Mouse (Mus musculus) left cerebral cortex, adult 2 months (tissue): ENCODE results near the gene Cep350. TPM values are rescaled to one million over a fixed set of nuclear protein-coding genes. Genes with fewer than 3 reads are reported as not detected.
"Not testable (repeated sequence)": the region's sequence is repeated elsewhere in the genome, so short reads cannot be mapped to it uniquely, and the experiment has no call there.

ENCODE experiments used
- DNase-seq, 2 experiments: peaks; one replicate each; pipeline ENCODE4 v3.0.0; 2021 to 2022; ENCODE audit warnings: low spot score in 2 of 2, mixed read lengths in 1 of 2; ENCODE audit errors: extremely low spot score in 1 of 2
- H3K27ac ChIP-seq: fragments of 200-600 bp; 2 replicates; pipeline ENCODE4 v1.8.1; 2022
- H3K4me3 ChIP-seq: fragments of 200-600 bp; 2 replicates; pipeline ENCODE4 v1.8.1; 2022
- CTCF ChIP-seq: fragments of 200-600 bp; IDR thresholded peaks from 2 replicates; pipeline ENCODE4 v1.8.1; 2022; ENCODE audit warnings: antibody characterized with exemption, mild to moderate bottlenecking, moderate library complexity
- intact Hi-C: fragments of 180-260 bp; cut with DNase I; formaldehyde crosslinking; loops from one replicate; pipeline ENCODE4 v1.15.1; 2025
- total RNA-seq, 2 experiments: library from RNA; stranded (reverse); gene quantifications; 2 replicates each; pipeline ENCODE4 v1.2.3; 2021

The Cep350 gene
- total RNA-seq, 2 experiments from 2014 or later = 47.4 to 50.4 TPM

GRCm38 (mm10) chr1:155974931-155975330 is 1.9 kb upstream of the Cep350 start:
- intact Hi-C loops = no loop called here
- DNase-seq = no peak
- TF ChIP-seq CTCF = no peak
- H3K4me3 ChIP-seq = no peak overlapping the region
- H3K27ac ChIP-seq = no peak overlapping the region

- intact Hi-C loops = loop anchor here (1.0 kb wide), 1 partner anchor 62 kb away; the partner anchor contains the start of gene Tor1aip1
- Histone ChIP-seq H3K27ac (peak overlapping the region; percentile 98), H3K4me3 (peak overlapping the region; percentile 91)
- peak in 1 of 2 experiments; percentile 16 for DNase-seq
- TF ChIP-seq CTCF = peak; percentile 33
These were observed 794 bp upstream of the Cep350 start for GRCm38 (mm10) chr1:155973719-155974379.

DNA sequence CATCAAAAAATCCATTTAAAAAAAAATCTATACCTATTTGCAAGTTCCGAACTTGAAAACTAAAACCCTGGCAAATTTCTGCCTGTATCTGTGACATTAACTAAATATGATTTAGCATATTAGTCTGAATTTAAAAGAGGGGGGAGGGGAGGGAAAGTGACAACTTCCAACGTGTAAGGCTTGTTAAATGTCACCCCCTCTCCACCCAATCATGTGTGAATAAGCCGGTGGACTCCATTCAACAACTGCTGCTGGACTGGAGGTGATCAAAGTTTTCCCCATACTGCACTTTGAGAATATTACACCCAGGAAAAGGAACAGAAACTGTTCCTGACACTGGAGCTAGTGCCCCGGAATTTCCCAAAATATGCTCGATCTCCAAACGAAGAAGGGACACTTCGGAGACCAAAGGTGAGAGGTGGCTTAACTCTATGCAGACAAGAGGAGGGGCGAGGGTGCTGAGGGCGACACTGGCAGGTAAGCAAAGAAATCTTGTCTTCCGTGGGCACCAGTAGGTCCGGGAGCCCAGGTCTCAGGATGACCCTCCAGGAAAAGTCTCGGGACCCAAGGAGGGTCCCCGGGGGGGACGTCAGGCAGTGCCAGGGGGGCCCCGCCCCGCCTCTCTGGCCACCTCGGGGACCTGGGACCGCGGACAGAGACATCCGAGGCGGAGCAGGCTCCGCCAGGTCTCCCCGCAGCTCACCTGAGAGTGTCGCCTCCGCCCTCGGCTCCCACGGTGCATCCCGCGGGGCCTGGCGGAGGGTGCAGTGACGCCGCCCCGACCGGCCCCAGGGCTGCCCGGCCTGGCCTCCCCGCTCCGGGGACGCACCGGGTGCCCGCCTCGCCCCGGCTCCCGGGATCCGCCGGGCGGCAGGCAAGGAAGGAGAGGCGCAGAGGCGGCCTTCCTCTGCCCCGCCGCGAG is 648 bp downstream of the Cep350 start:
- H3K4me3 ChIP-seq = peak overlapping the region; percentile 91
- intact Hi-C loops = loop anchor here (1.0 kb wide), 1 partner anchor 64 kb away; the partner anchor contains the start of gene Tor1aip1
- peak overlapping the region; percentile 95 for H3K27ac ChIP-seq
- no peak for DNase-seq
- no peak for TF ChIP-seq CTCF

- no peak overlapping the region for H3K4me3 ChIP-seq
- DNase-seq = no peak
- no peak overlapping the region for H3K27ac ChIP-seq
- TF ChIP-seq CTCF = no peak
- intact Hi-C loops = no loop called here
These were observed 23.9 kb downstream of the Cep350 start for GRCm38 (mm10) chr1:155949170-155949569.

- intact Hi-C loops = no loop called here
- TF ChIP-seq CTCF = no peak
- DNase-seq = no peak
- Histone ChIP-seq H3K4me3 (no peak overlapping the region), H3K27ac (no peak overlapping the region)
These were observed 28.7 kb downstream of the Cep350 start for GRCm38 (mm10) chr1:155944361-155944760.

DNA sequence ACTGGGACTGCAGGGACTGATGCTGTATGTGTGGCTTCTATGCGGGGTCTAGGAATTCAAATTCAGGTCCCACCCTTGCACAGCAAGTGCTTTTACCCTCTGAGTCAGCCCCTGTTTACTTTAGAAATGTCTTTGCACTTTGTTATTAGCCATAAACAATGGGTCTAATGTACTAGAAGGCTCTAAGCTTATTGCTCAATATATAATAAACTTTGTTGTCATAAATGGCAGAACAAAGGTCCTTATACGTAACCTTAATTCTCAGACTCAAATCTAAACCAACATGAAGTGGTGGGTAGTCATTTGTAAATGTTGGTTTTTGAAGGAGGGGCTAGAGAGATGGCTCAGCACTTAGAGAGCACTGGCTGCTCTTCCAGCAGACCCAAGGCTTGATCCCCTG is 35.6 kb downstream of the Cep350 start:
- H3K4me3 ChIP-seq = no peak overlapping the region
- no peak overlapping the region for H3K27ac ChIP-seq
- intact Hi-C loops = no loop called here
- TF ChIP-seq CTCF = no peak
- DNase-seq = no peak

DNA sequence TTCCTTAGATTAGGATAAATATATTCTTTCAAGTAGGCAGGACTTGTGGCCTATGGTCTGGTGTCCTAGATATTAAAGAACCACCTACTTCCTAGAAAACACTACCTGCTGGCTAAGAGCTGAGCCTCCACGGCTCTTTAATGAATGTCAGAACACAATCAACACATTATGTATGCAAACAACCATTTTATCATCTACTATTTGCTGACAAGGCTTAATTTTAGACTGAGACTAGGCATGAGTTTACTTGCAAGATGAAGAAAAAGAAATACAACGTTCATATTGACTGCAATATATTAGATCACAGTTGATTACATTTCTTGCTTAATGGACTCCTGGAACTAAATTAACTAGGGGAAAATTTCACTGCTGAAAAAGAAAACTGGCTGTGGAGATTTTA is 38.4 kb downstream of the Cep350 start:
- intact Hi-C loops = no loop called here
- DNase-seq = no peak
- no peak overlapping the region for H3K4me3 ChIP-seq
- TF ChIP-seq CTCF = no peak
- H3K27ac ChIP-seq = no peak overlapping the region

GRCm38 (mm10) chr1:155903561-155903960 is 69.5 kb downstream of the Cep350 start:
- intact Hi-C loops = no loop called here
- H3K27ac ChIP-seq = no peak overlapping the region
- TF ChIP-seq CTCF = no peak

DNA sequence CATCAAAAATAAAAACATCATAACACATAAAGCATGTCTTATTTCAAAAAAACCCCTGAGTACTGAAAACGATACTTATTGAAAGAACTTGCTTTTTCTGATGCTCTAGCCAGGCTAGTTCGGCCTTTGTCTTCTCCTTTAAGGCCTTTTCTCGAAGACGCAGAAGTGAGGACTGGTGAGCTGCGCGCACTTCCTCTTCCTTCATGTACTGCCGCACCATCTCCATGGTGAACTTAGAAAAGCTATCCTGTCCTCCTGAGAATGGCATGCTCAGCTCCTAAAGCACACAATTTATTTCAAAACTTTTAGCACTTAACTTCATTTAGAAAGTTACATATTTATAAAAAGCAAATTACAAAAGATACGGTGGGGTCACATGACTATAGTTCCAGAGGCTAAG is 71.7 kb downstream of the Cep350 start:
- intact Hi-C loops = no loop called here
- no peak for DNase-seq
- TF ChIP-seq CTCF = no peak
- H3K4me3 ChIP-seq = no peak overlapping the region
- no peak overlapping the region for H3K27ac ChIP-seq

More at GRCm38 (mm10) chr1:155903561-155903960, 69.5 kb downstream of the Cep350 start:
- DNase-seq = no peak
- H3K4me3 ChIP-seq = no peak overlapping the region

GRCm38 (mm10) chr1:155894382-155894781 is 78.7 kb downstream of the Cep350 start:
- no peak overlapping the region for H3K27ac ChIP-seq
- intact Hi-C loops = no loop called here
- TF ChIP-seq CTCF = no peak
- H3K4me3 ChIP-seq = no peak overlapping the region
- no peak for DNase-seq

DNA sequence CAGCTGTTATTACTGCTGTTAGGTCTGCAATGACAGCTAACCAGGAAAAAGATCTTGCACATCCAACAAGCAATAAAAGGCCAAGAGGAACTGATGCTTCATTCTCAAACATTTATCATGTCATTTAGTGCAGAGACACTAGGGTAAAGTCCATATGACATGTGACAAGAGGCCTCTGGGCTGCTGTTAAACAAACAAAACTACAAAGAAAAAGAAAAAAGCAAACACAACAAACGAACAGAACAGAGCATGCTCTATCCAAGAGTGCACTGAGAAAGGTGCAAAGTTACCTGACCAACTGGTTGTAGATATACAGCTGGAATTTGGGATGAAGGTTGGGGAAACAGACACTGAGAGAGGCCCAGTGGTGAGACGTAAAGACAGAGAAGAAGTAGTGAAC is 86.2 kb downstream of the Cep350 start:
- intact Hi-C loops = no loop called here
- no peak for DNase-seq
- Histone ChIP-seq H3K4me3 (no peak overlapping the region), H3K27ac (no peak overlapping the region)
- no peak for TF ChIP-seq CTCF

GRCm38 (mm10) chr1:155882646-155883231 is 90.3 kb downstream of the Cep350 start:
- H3K27ac ChIP-seq, H3K4me3 ChIP-seq, DNase-seq, intact Hi-C loops: not testable (repeated sequence)
